Mouse (Mus musculus) ES-Bruce4 (cell line): ENCODE measurements around the gene Pcp4l1.

ENCODE experiments used
- CTCF ChIP-seq: IDR thresholded peaks from one replicate; pipeline ENCODE4 v1.8.1; 2011; ENCODE audit warnings: low read depth, low read length
- EP300 ChIP-seq: IDR thresholded peaks from 2 replicates; pipeline ENCODE4 v1.6.1; 2011; ENCODE audit warnings: low read depth, low read length; ENCODE audit not compliant: insufficient read depth
- POLR2A ChIP-seq: IDR thresholded peaks from one replicate; pipeline ENCODE4 v1.8.1; 2011; ENCODE audit warnings: low read length; ENCODE audit not compliant: insufficient read depth

DNA sequence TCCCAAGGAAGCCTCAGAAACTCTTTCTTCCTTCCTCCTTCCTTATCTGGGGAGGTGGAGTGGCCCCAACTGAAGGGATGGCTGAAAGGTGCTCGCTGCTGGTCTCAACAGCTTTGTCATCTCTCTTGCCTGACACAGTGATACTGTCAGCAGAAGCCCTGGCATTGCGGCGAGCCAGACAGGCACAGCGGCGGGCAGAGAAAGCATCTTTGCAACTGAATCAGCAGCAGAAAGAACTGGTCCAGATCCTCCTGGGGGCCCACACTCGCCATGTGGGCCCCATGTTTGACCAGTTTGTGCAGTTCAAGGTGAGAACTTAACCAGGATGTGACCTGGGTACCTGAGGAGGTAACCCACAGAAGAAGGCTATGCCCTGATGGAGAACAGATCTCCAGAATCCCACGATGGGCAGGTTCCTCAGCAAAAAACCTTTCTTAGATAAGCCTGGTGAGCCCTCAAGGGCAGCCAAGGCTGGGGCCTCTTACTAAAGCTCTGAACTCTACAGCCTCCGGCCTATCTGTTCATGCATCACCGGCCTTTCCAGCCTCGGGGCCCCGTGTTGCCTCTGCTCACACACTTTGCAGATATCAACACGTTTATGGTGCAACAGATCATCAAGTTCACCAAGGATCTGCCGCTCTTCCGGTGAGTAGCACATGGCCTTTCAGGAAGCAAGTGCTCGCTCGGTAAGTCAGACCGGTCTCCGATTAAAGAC lies 20.3 kb upstream of the Pcp4l1 start:
- TF ChIP-seq POLR2A (no peak), CTCF (no peak), EP300 (no peak)
